Mouse (Mus musculus): ENCODE measurements around the gene Ptprg.

GRCm38 (mm10) chr14:11998464-11998863 is 445.1 kb downstream of the Ptprg start:
- TF ChIP-seq CTCF (conservative IDR thresholded peaks at IDR 0.05; ENCODE audit: low read length) (no peak), NANOG (IDR thresholded peaks at IDR 0.05; ENCODE audit: borderline replicate concordance, low read length) (no peak), POU5F1 (IDR thresholded peaks at IDR 0.05; ENCODE audit: borderline replicate concordance, low read length) (no peak)

All from E14TG2a.4 (cell line).